Mouse (Mus musculus) spleen, adult 12 weeks (tissue): ENCODE data around the gene Nt5e.

ENCODE experiments used
- DNase-seq: peaks from one replicate; pipeline ENCODE4 v3.0.0; 2022; ENCODE audit warnings: low spot score

Nt5e gene

GRCm38 (mm10) chr9:88394852-88395251, 67.9 kb downstream of the Nt5e start:
- no peak for DNase-seq

- no peak for DNase-seq
Observed at GRCm38 (mm10) chr9:88398461-88398860, 71.5 kb downstream of the Nt5e start.

GRCm38 (mm10) chr9:88404088-88404487, 77.1 kb downstream of the Nt5e start:
- peak; percentile 42 for DNase-seq

- no peak for DNase-seq
Observed at GRCm38 (mm10) chr9:88404515-88404914, 77.5 kb downstream of the Nt5e start.

- no peak for DNase-seq
Observed at GRCm38 (mm10) chr9:88409978-88410377, 83.0 kb downstream of the Nt5e start.

GRCm38 (mm10) chr9:88416752-88417151, 89.8 kb downstream of the Nt5e start:
- DNase-seq, result no peak
